21 mouse cellular contexts compared by ENCODE assay signal in genomic region chr5:118743067-118743466, GRCm38 (mm10).
A peak's percentile ranks its signal among the peaks of the same experiment; 100 is the strongest.
DNase-seq lines count a peak whose midpoint lies in the region; ATAC-seq and TF ChIP-seq lines count a peak whose summit lies in the region.
"Had no signal": no experiment of that assay in that cellular context is flagged by ENCODE, and none has a peak within 500 bp of the region (broad histone marks: within the 10 kb centered on the region; RNA-seq: fewer than 3 reads in every experiment).

No protein-coding gene starts in this region.

- no peaks in the 10 kb centered on the region; the same call in 1 of the 2 replicates for H3K4me1 ChIP-seq in kidney, embryonic 16.5 days (ENCODE audit: insufficient read depth, low read length)
- no peaks in the 10 kb centered on the region for H3K4me1 ChIP-seq in kidney, embryonic 14.5 days (ENCODE audit: control insufficient read depth, insufficient read depth, low read length)
- peaks cover 70% of the 10 kb centered on the region for H3K4me1 ChIP-seq in megakaryocyte, embryonic 14.5 days
- H3K4me1 ChIP-seq: embryonic facial prominence, embryonic 12.5 days; forebrain, embryonic 10.5 days; forebrain, embryonic 13.5 days; hindbrain, embryonic 12.5 days; hindbrain, embryonic 15.5 days had no signal

- no peak overlapping the region for H3K4me2 ChIP-seq in kidney, embryonic 16.5 days (replicated peaks; ENCODE audit: low read depth, low read length)
- H3K4me2 ChIP-seq in kidney, embryonic 14.5 days (replicated peaks; ENCODE audit: low read depth, low read length) = no peak overlapping the region
- H3K4me2 ChIP-seq: embryonic facial prominence, embryonic 12.5 days; forebrain, embryonic 13.5 days; heart, embryonic 11.5 days; hindbrain, embryonic 12.5 days; hindbrain, embryonic 15.5 days had no signal

- intact Hi-C loops in gastrocnemius, adult 2 months (cut with DNase I) = no loop called here

- H3K9me3 ChIP-seq in kidney, embryonic 16.5 days (ENCODE audit: low read length) = peaks cover 7% of the 10 kb centered on the region; the same call in 1 of the 2 replicates
- H3K9me3 ChIP-seq in kidney, embryonic 14.5 days (ENCODE audit: control insufficient read depth, low read length) = peaks cover 8% of the 10 kb centered on the region; the same call in 1 of the 2 replicates
- peaks cover 7% of the 10 kb centered on the region for H3K9me3 ChIP-seq in megakaryocyte, embryonic 14.5 days

- no peak overlapping the region for H3K4me3 ChIP-seq in kidney, embryonic 16.5 days (ENCODE audit: low read length)
- H3K4me3 ChIP-seq in kidney, embryonic 14.5 days (ENCODE audit: low read length) = no peak overlapping the region
- H3K4me3 ChIP-seq in megakaryocyte, embryonic 14.5 days (replicated peaks) = peak overlapping the region; percentile 51
- H3K4me3 ChIP-seq in gastrocnemius, adult 2 months = no peak overlapping the region
- H3K4me3 ChIP-seq: embryonic facial prominence, embryonic 12.5 days; forebrain, embryonic 10.5 days; forebrain, embryonic 13.5 days; hindbrain, embryonic 12.5 days; hindbrain, embryonic 15.5 days had no signal

- H3K36me3 ChIP-seq in kidney, embryonic 16.5 days (ENCODE audit: insufficient read depth, low read length) = peaks cover 62% of the 10 kb centered on the region
- peaks cover 75% of the 10 kb centered on the region for H3K36me3 ChIP-seq in kidney, embryonic 14.5 days (ENCODE audit: control insufficient read depth, insufficient read depth, low read length)
- peaks cover 99% of the 10 kb centered on the region for H3K36me3 ChIP-seq in megakaryocyte, embryonic 14.5 days (replicated peaks; ENCODE audit: low read length)

- no peak overlapping the region for H3K9ac ChIP-seq in kidney, embryonic 16.5 days (replicated peaks; ENCODE audit: low read length)
- H3K9ac ChIP-seq in kidney, embryonic 14.5 days (ENCODE audit: low read depth, low read length) = no peak overlapping the region
- H3K9ac ChIP-seq: embryonic facial prominence, embryonic 12.5 days; forebrain, embryonic 13.5 days; hindbrain, embryonic 12.5 days; hindbrain, embryonic 15.5 days had no signal

- TF ChIP-seq CTCF in gastrocnemius, adult 2 months (IDR thresholded peaks at IDR 0.05) = no peak

- 36% methylated on average over 2 of the region's 2 CpGs for WGBS in kidney, embryonic 16.5 days
- 61% methylated on average over 2 of the region's 2 CpGs for WGBS in kidney, embryonic 14.5 days

- 0 out of 2 replicates have a peak, but pooled peaks have one; percentile 54 for ATAC-seq in kidney, embryonic 16.5 days (ENCODE audit: low FRiP score, low TSS enrichment)
- ATAC-seq in kidney, embryonic 14.5 days (ENCODE audit: low FRiP score, low TSS enrichment) = no peak
- no peak for ATAC-seq in megakaryocyte, adult 5-6 weeks (ENCODE audit: poor library complexity, severe bottlenecking)
- ATAC-seq: forebrain, embryonic 13.5 days; forebrain, embryonic 16.5 days had no signal

- no peak overlapping the region for H3K27ac ChIP-seq in kidney, embryonic 16.5 days (ENCODE audit: low read length)
- H3K27ac ChIP-seq in kidney, embryonic 14.5 days (ENCODE audit: low read depth, low read length) = no peak overlapping the region
- H3K27ac ChIP-seq in gastrocnemius, adult 2 months = no peak overlapping the region
- H3K27ac ChIP-seq: embryonic facial prominence, embryonic 12.5 days; forebrain, embryonic 10.5 days; forebrain, embryonic 13.5 days; hindbrain, embryonic 12.5 days; hindbrain, embryonic 15.5 days had no signal

- peak; percentile 42 for DNase-seq in NIH3T3 (ENCODE audit: low read depth)
- DNase-seq in gastrocnemius, adult 2 months = no peak
- no peak for DNase-seq in left cerebral cortex, adult 8-10 months (ENCODE audit: low spot score in 2 of 2)
- DNase-seq: adrenal gland, postnatal 10 days; adrenal gland, postnatal 36 days; cerebellum, adult 18-20 months; cerebellum, adult 9-10 months; cerebellum, postnatal 14 days; gastrocnemius, postnatal 14 days; heart, adult 11 months had no signal

- no peaks in the 10 kb centered on the region for H3K27me3 ChIP-seq in kidney, embryonic 16.5 days (ENCODE audit: insufficient read depth, low read length)
- no peaks in the 10 kb centered on the region for H3K27me3 ChIP-seq in kidney, embryonic 14.5 days (ENCODE audit: control insufficient read depth, insufficient read depth, low read length)
- no peaks in the 10 kb centered on the region for H3K27me3 ChIP-seq in megakaryocyte, embryonic 14.5 days (replicated peaks)
- H3K27me3 ChIP-seq: embryonic facial prominence, embryonic 12.5 days; forebrain, embryonic 13.5 days; hindbrain, embryonic 12.5 days; hindbrain, embryonic 15.5 days had no signal
